Mouse (Mus musculus) erythroid progenitor cell, adult 5-6 weeks (primary cell): ENCODE data around the gene Sprr2b. TPM values are rescaled to one million over a fixed set of nuclear protein-coding genes. Genes with fewer than 3 reads are reported as not detected.
"Not testable (repeated sequence)": the region's sequence is repeated elsewhere in the genome, so short reads cannot be mapped to it uniquely, and the experiment has no call there.

ENCODE experiments used
- ATAC-seq: replicated peaks from 2 replicates; pipeline ENCODE4 v1.8.0; 2016; ENCODE audit warnings: moderate number of reproducible peaks, mild to moderate bottlenecking, moderate TSS enrichment, inconsistent platforms; ENCODE audit not compliant: poor library complexity, low FRiP score, severe bottlenecking
- total RNA-seq, 2 experiments: library from RNA; stranded (forward) in 1 of 2; stranded (reverse) in 1 of 2; fragments of 150-400 nt in 1 of 2; fragments of 186-747, 209-891 nt in 1 of 2; gene quantifications; 2 replicates each; pipeline versions ENCODE4 v1.2.3 to v1.2.4; 2015 to 2017; ENCODE audit warnings: low replicate concordance in 2 of 2

Gene Sprr2b
- not detected in 2 replicates for total RNA-seq (2015; ENCODE audit: low replicate concordance)
- not detected in 2 replicates for total RNA-seq (2017; ENCODE audit: low replicate concordance)

GRCm38 (mm10) chr3:92316320-92316719 lies at the start of gene Sprr2b:
Sprr2b (plus strand) TSS chr3:92316620.
- ATAC-seq, result no peak

- not testable (repeated sequence) for ATAC-seq
Measured at GRCm38 (mm10) chr3:92271414-92271985, 44.9 kb upstream of the Sprr2b start.

GRCm38 (mm10) chr3:92273504-92273903 lies 42.9 kb upstream of the Sprr2b start:
- not testable (repeated sequence) for ATAC-seq

GRCm38 (mm10) chr3:92274018-92274417 lies 42.4 kb upstream of the Sprr2b start:
- ATAC-seq, result not testable (repeated sequence)

GRCm38 (mm10) chr3:92279663-92280062 lies 36.8 kb upstream of the Sprr2b start:
- ATAC-seq, result not testable (repeated sequence)

- ATAC-seq, result not testable (repeated sequence)
Measured at GRCm38 (mm10) chr3:92280963-92281606, 35.3 kb upstream of the Sprr2b start.

- not testable (repeated sequence) for ATAC-seq
Measured at GRCm38 (mm10) chr3:92285101-92285500, 31.3 kb upstream of the Sprr2b start, which contains the start of gene Sprr2a3. Sprr2a3 (plus strand) TSS chr3:92285417.

GRCm38 (mm10) chr3:92288489-92288888 lies 27.9 kb upstream of the Sprr2b start:
- peak; percentile 32; the same call in 1 of the 2 replicates for ATAC-seq

- no peak for ATAC-seq
Measured at GRCm38 (mm10) chr3:92307406-92307805, 9.0 kb upstream of the Sprr2b start.

GRCm38 (mm10) chr3:92317384-92317783 lies 964 bp downstream of the Sprr2b start:
- no peak for ATAC-seq

- no peak for ATAC-seq
Measured at GRCm38 (mm10) chr3:92336278-92336677, 19.9 kb downstream of the Sprr2b start.

GRCm38 (mm10) chr3:92338840-92339239 lies 22.4 kb downstream of the Sprr2b start, which contains the start of gene Sprr2d:
Sprr2d (plus strand) TSS chr3:92339140.
- no peak for ATAC-seq

GRCm38 (mm10) chr3:92351843-92352242 lies 35.4 kb downstream of the Sprr2b start, which contains the start of gene Sprr2e:
Sprr2e (plus strand) TSS chr3:92352143.
- ATAC-seq, result no peak

GRCm38 (mm10) chr3:92361619-92362018 lies 45.2 kb downstream of the Sprr2b start:
- ATAC-seq, result no peak

GRCm38 (mm10) chr3:92364887-92365286 lies 48.5 kb downstream of the Sprr2b start, which contains the start of gene Sprr2f:
Sprr2f (plus strand) TSS chr3:92365187.
- no peak for ATAC-seq

Other genes with a start within 250 kb of the Sprr2b start
- gene Lor, start 233.5 kb upstream of the Sprr2b start, total RNA-seq (2015; ENCODE audit: low replicate concordance), result not detected in 2 replicates
- gene Lor, start 233.5 kb upstream of the Sprr2b start, total RNA-seq (2017; ENCODE audit: low replicate concordance), result not detected in 2 replicates
- not detected in 2 replicates for gene Prr9, start 192.7 kb upstream of the Sprr2b start, total RNA-seq (2015; ENCODE audit: low replicate concordance)
- gene Prr9, start 192.7 kb upstream of the Sprr2b start, total RNA-seq (2017; ENCODE audit: low replicate concordance), result 0.64 TPM in 1 of 2 replicates, not detected in the other
- gene Lelp1, start 173.9 kb upstream of the Sprr2b start, total RNA-seq (2015; ENCODE audit: low replicate concordance), result not detected in 2 replicates
- gene Lelp1, start 173.9 kb upstream of the Sprr2b start, total RNA-seq (2017; ENCODE audit: low replicate concordance), result not detected in 2 replicates
- gene Sprr2a1, start 100.8 kb upstream of the Sprr2b start, total RNA-seq (2015; ENCODE audit: low replicate concordance), result not detected in 2 replicates
- gene Sprr2a1, start 100.8 kb upstream of the Sprr2b start, total RNA-seq (2017; ENCODE audit: low replicate concordance), result not detected in 2 replicates
- not detected in 2 replicates for gene Sprr2a2, start 100.7 kb upstream of the Sprr2b start, total RNA-seq (2015; ENCODE audit: low replicate concordance)
- gene Sprr2a2, start 100.7 kb upstream of the Sprr2b start, total RNA-seq (2017; ENCODE audit: low replicate concordance), result 0.77 TPM in 1 of 2 replicates, not detected in the other
- not detected in 2 replicates for gene Sprr2a3, start 31.2 kb upstream of the Sprr2b start, total RNA-seq (2015; ENCODE audit: low replicate concordance)
- not detected in 2 replicates for gene Sprr2a3, start 31.2 kb upstream of the Sprr2b start, total RNA-seq (2017; ENCODE audit: low replicate concordance)
- gene Sprr2d, start 22.5 kb downstream of the Sprr2b start, total RNA-seq (2015; ENCODE audit: low replicate concordance), result not detected in 2 replicates
- gene Sprr2d, start 22.5 kb downstream of the Sprr2b start, total RNA-seq (2017; ENCODE audit: low replicate concordance), result not detected in 2 replicates
- gene Sprr2e, start 35.5 kb downstream of the Sprr2b start, total RNA-seq (2015; ENCODE audit: low replicate concordance), result not detected in 2 replicates
- not detected in 2 replicates for gene Sprr2e, start 35.5 kb downstream of the Sprr2b start, total RNA-seq (2017; ENCODE audit: low replicate concordance)
- not detected in 2 replicates for gene Sprr2f, start 48.6 kb downstream of the Sprr2b start, total RNA-seq (2015; ENCODE audit: low replicate concordance)
- not detected in 2 replicates for gene Sprr2f, start 48.6 kb downstream of the Sprr2b start, total RNA-seq (2017; ENCODE audit: low replicate concordance)
- gene Sprr2h, start 69.1 kb downstream of the Sprr2b start, total RNA-seq (2015; ENCODE audit: low replicate concordance), result not detected in 2 replicates
- not detected in 2 replicates for gene Sprr2h, start 69.1 kb downstream of the Sprr2b start, total RNA-seq (2017; ENCODE audit: low replicate concordance)
- not detected in 2 replicates for gene Sprr2i, start 91.4 kb downstream of the Sprr2b start, total RNA-seq (2015; ENCODE audit: low replicate concordance)
- gene Sprr2i, start 91.4 kb downstream of the Sprr2b start, total RNA-seq (2017; ENCODE audit: low replicate concordance), result not detected in 2 replicates
- not detected in 2 replicates for gene Sprr2j-ps, start 101.5 kb downstream of the Sprr2b start, total RNA-seq (2015; ENCODE audit: low replicate concordance)
- not detected in 2 replicates for gene Sprr2j-ps, start 101.5 kb downstream of the Sprr2b start, total RNA-seq (2017; ENCODE audit: low replicate concordance)
- gene Gm9774, start 112.8 kb downstream of the Sprr2b start, total RNA-seq (2015; ENCODE audit: low replicate concordance), result 2.1 and 8.6 TPM in 2 replicates
- 2.3 and 3.0 TPM in 2 replicates for gene Gm9774, start 112.8 kb downstream of the Sprr2b start, total RNA-seq (2017; ENCODE audit: low replicate concordance)
- not detected in 2 replicates for gene Sprr2k, start 116.0 kb downstream of the Sprr2b start, total RNA-seq (2015; ENCODE audit: low replicate concordance)
- not detected in 2 replicates for gene Sprr2k, start 116.0 kb downstream of the Sprr2b start, total RNA-seq (2017; ENCODE audit: low replicate concordance)
- gene Sprr1b, start 122.2 kb downstream of the Sprr2b start, total RNA-seq (2015; ENCODE audit: low replicate concordance), result not detected in 2 replicates
- not detected in 2 replicates for gene Sprr1b, start 122.2 kb downstream of the Sprr2b start, total RNA-seq (2017; ENCODE audit: low replicate concordance)
- not detected in 2 replicates for gene Sprr3, start 142.1 kb downstream of the Sprr2b start, total RNA-seq (2015; ENCODE audit: low replicate concordance)
- not detected in 2 replicates for gene Sprr3, start 142.1 kb downstream of the Sprr2b start, total RNA-seq (2017; ENCODE audit: low replicate concordance)
- not detected in 2 replicates for gene Sprr1a, start 169.3 kb downstream of the Sprr2b start, total RNA-seq (2015; ENCODE audit: low replicate concordance)
- not detected in 2 replicates for gene Sprr1a, start 169.3 kb downstream of the Sprr2b start, total RNA-seq (2017; ENCODE audit: low replicate concordance)
- not detected in 2 replicates for gene Sprr4, start 183.9 kb downstream of the Sprr2b start, total RNA-seq (2015; ENCODE audit: low replicate concordance)
- gene Sprr4, start 183.9 kb downstream of the Sprr2b start, total RNA-seq (2017; ENCODE audit: low replicate concordance), result not detected in 2 replicates
- gene 2310046K23Rik, start 217.9 kb downstream of the Sprr2b start, total RNA-seq (2015; ENCODE audit: low replicate concordance), result not detected in 2 replicates
- not detected in 2 replicates for gene 2310046K23Rik, start 217.9 kb downstream of the Sprr2b start, total RNA-seq (2017; ENCODE audit: low replicate concordance)